Mouse (Mus musculus): ENCODE measurements around the gene Klf9.

DNA sequence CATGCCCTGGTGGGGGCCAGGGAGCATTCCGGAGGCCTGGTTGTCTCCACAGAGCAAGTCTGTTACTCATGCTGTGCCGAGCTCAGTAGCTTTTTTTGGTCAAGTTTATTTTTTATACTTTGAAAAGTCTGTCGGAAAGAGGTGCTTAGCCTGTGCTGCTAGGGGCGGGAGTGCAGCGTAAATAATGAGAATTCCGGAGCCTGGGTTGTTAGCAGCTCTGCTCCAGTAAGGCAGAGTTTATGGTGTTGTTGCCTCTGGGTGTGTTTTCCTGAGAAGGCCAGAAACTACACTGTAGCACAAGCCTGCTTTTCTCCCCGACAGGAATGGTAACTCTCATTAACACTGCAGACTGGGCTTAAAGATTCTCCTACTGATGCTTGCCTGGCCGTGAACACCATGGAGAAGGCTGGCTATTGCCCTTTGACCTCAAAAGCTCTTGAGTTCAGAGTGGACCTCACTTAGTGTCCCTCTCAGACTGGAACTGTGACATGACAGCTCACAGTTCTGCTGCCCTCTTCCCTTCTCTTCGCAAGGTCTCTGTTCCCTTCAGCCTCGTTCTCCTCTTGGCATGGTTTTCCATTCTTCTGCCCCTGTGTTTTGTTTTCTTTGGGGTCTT is 18.9 kb downstream of the Klf9 start:
- no peak for TF ChIP-seq CTCF (IDR thresholded peaks at IDR 0.05; ENCODE audit: low read depth)
- TF ChIP-seq EP300 (IDR thresholded peaks at IDR 0.05; ENCODE audit: low read depth), result no peak
